Mouse (Mus musculus) neutrophil, adult 83 days (primary cell): ENCODE data around the gene Catsper4. TPM values are rescaled to one million over a fixed set of nuclear protein-coding genes. Genes with fewer than 3 reads are reported as not detected.

Experiments
- total RNA-seq, 2 experiments: library from RNA; stranded (reverse); gene quantifications; one replicate each; pipeline ENCODE4 v1.2.4; 2023

The Catsper4 gene
- total RNA-seq, result not detected

DNA sequence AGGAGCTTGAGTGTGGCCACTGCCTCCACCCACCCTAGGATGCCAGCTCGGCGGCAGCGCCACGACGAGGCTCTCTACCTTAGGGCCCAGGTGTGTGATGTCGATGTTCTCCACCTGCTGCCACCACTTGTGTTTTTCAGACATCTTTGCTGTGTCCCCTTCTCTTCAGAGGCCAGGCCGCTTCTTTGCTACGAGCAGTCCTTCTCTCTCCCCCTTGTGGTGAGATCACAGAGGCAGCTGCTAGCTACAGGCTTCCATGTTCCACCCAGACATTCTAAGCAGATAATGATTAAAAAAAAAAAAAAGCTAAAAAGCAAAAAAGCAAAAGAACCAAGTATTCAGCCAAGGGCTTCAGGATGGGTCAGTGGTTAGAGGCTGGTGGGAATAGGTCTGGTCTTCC lies at the start of gene Catsper4:
Gene Catsper4, minus strand, starts transcription at position 190 of the 400 bp plus-strand sequence.

DNA sequence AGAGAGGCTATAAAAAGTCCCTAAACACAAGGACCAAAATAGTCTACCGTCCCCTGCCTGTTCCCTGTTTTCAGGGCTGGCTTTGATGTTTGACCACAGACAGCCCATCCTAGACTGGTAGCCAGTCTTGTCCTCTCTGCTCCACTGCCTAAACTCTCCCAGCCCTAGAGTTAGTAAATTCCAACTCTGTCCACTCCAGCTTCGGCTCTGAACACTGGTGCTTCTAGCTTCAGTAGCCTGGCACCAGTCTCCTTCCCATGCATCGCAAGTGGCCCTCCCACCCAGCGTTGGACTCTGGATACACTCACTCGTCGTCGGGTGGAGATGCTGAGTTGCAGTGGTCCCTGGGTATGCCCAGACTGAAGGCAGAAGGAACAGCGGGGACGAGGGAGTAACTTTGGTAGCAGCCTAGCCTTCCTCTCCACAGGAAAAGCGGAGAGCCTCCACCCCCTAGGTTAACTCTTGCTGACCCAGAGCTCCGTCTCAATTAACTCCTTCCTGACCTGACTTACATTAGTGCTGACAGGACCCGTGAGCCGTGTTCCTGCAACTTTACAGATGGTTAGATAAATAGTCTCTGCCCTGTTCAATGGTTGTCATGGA lies 26.6 kb upstream of the Catsper4 start, which contains the start of gene Grrp1:
Gene Grrp1, minus strand, starts transcription at position 385 of the 603 bp plus-strand sequence.

DNA sequence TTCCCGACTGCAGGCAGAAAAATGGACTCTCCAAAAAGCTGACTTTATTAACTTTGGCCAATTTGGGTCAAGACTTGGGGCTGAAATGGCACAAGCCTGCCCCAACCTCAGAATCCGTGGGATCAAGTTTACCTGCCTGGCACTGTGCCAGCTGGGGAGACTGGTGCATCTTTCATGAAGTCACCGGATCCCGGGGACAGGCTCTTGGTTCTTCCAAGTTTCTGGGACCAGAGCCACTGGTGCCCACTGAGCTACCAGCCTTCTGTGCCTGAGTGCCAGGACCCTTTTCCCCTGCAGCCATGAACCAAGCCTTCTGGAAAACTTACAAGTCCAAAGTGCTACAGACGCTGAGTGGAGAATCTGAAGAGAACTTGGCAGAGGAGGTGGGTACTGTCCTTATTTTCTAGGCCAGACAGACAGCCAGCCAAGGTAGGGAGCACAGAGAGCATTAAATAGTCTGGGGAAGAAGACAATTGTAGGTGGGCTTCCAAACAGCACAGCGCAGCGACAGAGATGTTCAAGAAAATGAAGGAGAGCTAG lies 19.6 kb upstream of the Catsper4 start, which contains the start of gene Gm30191:
Gene Gm30191, plus strand, starts transcription at position 217 of the 540 bp plus-strand sequence.

DNA sequence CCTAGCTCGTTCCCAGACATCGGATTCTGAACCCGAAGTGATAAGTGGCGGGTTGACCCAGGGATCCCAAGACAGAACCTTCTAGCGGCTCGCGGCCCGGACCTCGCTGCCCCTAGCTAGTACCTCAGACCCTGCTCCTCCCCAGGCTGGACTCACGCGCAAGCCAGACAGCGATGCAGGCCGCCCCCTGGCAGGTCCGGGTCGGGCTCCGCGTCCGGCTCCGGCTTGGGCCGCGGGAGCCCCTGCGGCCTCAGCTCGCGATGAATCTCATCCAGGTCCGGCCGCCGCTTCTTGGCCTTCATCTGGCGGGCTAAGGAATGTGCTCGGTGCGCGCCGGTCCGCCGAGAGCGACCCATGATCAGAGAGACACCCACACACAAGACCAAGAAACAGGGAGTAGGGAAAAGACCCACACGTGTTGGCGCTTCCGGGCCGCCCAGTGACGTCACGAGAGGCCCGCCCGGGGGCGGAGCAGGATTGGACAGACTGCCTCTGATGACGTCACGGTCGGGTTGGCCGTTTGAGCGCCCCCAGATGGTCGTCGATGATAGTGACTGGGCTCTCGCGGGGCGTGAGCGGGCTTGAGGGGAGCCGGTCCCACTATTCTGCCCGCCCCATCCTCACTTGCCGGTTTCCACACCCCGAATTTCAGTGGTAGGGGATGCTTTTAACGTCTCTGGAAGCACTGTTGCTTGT lies 18.1 kb upstream of the Catsper4 start, which contains the start of gene Zfp593:
Gene Zfp593, minus strand, starts transcription at position 445 of the 696 bp plus-strand sequence.

DNA sequence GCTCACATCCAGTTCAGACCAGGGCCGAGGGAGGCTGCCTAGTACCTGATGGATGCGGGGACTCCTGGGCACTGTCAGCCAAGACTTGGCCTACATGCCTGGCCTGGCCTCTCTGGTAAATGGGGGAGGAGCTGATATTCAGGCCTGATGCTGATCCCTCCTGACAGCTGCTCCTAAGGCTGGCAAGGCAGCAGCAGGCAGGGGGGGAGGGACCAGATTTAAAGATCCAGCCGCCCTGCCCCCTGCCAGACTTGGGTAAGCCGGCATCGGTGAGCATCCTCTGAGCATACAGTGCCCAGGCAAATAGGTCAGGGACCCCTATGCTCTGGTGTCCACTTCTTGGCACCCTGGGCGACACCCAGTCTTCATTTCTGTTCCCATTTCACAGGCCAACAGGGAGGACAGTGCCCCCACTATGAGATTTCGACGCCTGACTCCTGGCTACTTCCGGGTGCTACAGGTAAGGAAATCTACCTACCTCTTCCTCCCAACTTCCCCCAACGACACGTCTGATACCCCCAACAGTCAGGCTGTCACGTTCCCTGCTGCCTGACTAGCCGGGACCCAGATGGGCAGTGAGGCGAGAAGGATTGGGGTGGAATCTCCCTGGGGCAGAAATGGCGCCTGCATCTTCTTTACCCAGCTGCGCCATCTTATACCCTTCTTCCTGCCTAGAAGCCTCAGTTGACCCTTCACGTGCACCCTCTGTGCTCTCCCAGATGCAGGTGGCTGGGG lies 16.5 kb upstream of the Catsper4 start, which contains the start of gene E130218I03Rik:
Gene E130218I03Rik, plus strand, starts transcription at position 147 of the 735 bp plus-strand sequence.

DNA sequence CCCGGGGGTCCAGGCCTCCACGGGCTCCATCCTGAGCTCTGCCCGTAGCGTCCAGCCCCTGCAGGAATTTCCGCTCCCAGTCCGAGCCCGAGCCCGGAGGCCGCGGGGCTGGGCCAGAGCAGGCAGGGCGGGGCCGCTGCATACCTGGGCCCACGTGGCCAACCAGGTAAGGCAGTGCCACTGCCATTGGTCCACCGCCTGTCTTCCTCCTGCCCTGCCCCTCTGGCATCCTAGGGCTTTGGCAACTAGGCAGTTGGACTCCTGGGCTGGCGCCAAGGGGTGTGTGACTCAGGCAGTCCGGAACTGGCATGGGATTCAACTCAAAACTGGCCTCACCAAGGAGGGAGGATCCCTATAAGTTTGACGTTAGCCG lies 11.1 kb upstream of the Catsper4 start, which contains the start of gene Cnksr1:
Gene Cnksr1, minus strand, starts transcription at position 121 of the 373 bp plus-strand sequence.

DNA sequence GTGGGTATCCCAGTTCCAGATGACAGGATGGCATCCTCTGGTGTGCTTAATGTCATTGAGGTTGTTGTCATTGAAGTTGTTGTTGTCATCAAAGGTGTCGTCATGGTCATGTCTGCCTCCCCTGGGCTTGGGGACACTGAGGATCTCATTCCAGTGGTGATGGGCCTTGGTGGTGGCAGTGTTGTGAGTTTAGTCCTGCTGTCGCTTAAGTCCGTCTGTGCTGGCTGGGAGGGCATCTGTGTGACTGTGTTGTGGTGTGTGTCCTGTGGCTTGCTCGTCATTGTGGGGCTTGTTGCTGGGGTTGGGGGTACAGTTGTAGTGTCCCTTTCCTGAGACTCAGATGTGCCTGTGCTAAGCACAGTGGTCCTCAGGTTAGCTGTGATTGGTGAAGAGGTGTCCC lies 24.3 kb downstream of the Catsper4 start, which contains the start of gene Gm7534:
Gene Gm7534, minus strand, starts transcription at position 101 of the 400 bp plus-strand sequence.

Other genes starting within 250 kb of the Catsper4 start
- gene Dhdds, start 226.5 kb downstream of the Catsper4 start, total RNA-seq, result 10 to 100 TPM; 65.1 to 68.3 TPM
- 10 to 100 TPM; 48.0 to 51.8 TPM for gene Lin28a, start 208.5 kb downstream of the Catsper4 start, total RNA-seq
- not detected for gene Zfp683, start 173.5 kb downstream of the Catsper4 start, total RNA-seq
- gene Crybg2, start 166.6 kb downstream of the Catsper4 start, total RNA-seq, result under 1 TPM in 1 of 2 experiments, not detected in 1; 0.59 TPM
- 1,000 to 10,000 TPM; 1,531 to 1,665 TPM for gene Cd52, start 132.3 kb downstream of the Catsper4 start, total RNA-seq
- 1 to 10 TPM; 5.0 to 8.1 TPM for gene Ubxn11, start 124.8 kb downstream of the Catsper4 start, total RNA-seq
- gene Sh3bgrl3, start 98.6 kb downstream of the Catsper4 start, total RNA-seq, result 100 to 1,000 TPM; 911 to 950 TPM
- 10 to 100 TPM; 17.4 to 17.6 TPM for gene Cep85, start 40.3 kb downstream of the Catsper4 start, total RNA-seq
- not detected for gene Gm7534, start 24.4 kb downstream of the Catsper4 start, total RNA-seq
- not detected for gene Cnksr1, start 11.0 kb upstream of the Catsper4 start, total RNA-seq
- not detected for gene E130218I03Rik, start 16.3 kb upstream of the Catsper4 start, total RNA-seq
- 1 to 10 TPM; 5.9 to 6.1 TPM for gene Zfp593, start 18.2 kb upstream of the Catsper4 start, total RNA-seq
- not detected for gene Gm30191, start 19.6 kb upstream of the Catsper4 start, total RNA-seq
- gene Grrp1, start 26.7 kb upstream of the Catsper4 start, total RNA-seq, result 1 to 10 TPM in 1 of 2 experiments, not detected in 1; 1.5 TPM
- gene Pdik1l, start 60.5 kb upstream of the Catsper4 start, total RNA-seq, result 10 to 100 TPM; 15.1 to 17.7 TPM
- gene Trim63, start 87.7 kb upstream of the Catsper4 start, total RNA-seq, result not detected
- under 1 TPM; 0.20 to 0.22 TPM for gene Slc30a2, start 115.8 kb upstream of the Catsper4 start, total RNA-seq
- gene Extl1, start 156.5 kb upstream of the Catsper4 start, total RNA-seq, result not detected
- gene Pafah2, start 168.9 kb upstream of the Catsper4 start, total RNA-seq, result 10 to 100 TPM; 16.8 to 18.2 TPM
- 100 to 1,000 TPM; 235 to 236 TPM for gene Stmn1, start 240.9 kb upstream of the Catsper4 start, total RNA-seq